Mouse (Mus musculus) embryo, embryonic 9.5 days (tissue): ENCODE results near the gene Olfr683.
"Not testable (repeated sequence)": the region's sequence is repeated elsewhere in the genome, so short reads cannot be mapped to it uniquely, and the experiment has no call there.

Experiments
- DNase-seq: peaks from one replicate; pipeline ENCODE4 v3.0.0-alpha.2; 2017; ENCODE audit errors: extremely low spot score

Gene Olfr683

GRCm38 (mm10) chr7:105146912-105147311 lies at the start of gene Olfr683:
Gene Olfr683 (minus strand): TSS chr7:105147012.
- no peak for DNase-seq

DNA sequence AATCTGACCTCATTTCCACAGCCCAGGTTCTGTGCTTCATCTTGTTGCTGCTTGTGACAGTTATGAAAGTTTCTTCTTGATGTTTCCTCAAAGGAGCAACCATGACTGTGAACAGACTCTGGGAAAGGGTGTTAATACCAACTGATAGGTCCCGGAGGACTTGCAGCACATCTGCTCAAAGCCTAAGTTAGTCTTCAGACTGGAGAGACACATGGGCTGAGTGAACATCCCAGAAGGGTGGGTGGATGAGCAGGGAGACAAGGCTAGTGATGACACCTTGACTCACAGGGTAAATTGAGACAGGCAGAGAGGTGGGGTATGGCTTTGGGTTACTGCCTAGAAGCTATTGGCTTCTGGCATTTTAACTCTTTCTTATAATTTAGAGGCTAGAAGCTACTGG lies 39.1 kb upstream of the Olfr683 start, which contains the start of gene Olfr685:
TSS of gene Olfr685 (minus strand) at position 101 of the 400 bp plus-strand sequence.
- DNase-seq = no peak

GRCm38 (mm10) chr7:105170773-105171172 lies 24.0 kb upstream of the Olfr683 start:
- no peak for DNase-seq

GRCm38 (mm10) chr7:105163553-105163952 lies 16.7 kb upstream of the Olfr683 start, which contains the start of gene Olfr684:
Gene Olfr684 (minus strand): TSS chr7:105163653.
- DNase-seq = no peak

GRCm38 (mm10) chr7:105141275-105141674 lies 5.5 kb downstream of the Olfr683 start:
- no peak for DNase-seq

- DNase-seq = no peak
Observed at GRCm38 (mm10) chr7:105116536-105116935, 30.3 kb downstream of the Olfr683 start, which contains the start of gene Olfr681. Gene Olfr681 (plus strand): TSS chr7:105116836.

DNA sequence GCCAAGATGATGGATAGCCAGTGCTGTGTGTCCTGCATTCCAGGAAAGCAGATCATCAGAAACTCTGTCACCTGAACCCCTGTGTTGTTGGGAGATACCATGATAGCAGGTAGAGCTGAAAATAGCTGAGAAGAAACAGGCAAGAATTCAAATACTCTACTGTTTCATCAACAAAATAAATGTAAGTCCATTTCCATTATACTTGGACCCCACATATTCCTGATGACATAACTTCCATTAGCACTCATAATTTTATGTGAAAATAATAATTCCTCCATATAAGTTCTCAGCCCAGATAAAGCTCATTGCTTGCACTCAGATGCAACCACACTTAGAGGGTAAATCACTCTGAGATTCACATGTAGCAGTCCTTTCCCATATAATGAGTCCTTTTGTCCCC lies 54.1 kb downstream of the Olfr683 start, which contains the start of gene Olfr680-ps1:
TSS of gene Olfr680-ps1 (minus strand) at position 101 of the 400 bp plus-strand sequence.
- not testable (repeated sequence) for DNase-seq
